Mouse (Mus musculus): ENCODE measurements at regions not wholly inside any gene's neighbourhood (a gene's known extent, or its start where the extent isn't known, plus 50 kb on each side); places are given as distances from the start of the nearest gene placed in this dataset.

DNA sequence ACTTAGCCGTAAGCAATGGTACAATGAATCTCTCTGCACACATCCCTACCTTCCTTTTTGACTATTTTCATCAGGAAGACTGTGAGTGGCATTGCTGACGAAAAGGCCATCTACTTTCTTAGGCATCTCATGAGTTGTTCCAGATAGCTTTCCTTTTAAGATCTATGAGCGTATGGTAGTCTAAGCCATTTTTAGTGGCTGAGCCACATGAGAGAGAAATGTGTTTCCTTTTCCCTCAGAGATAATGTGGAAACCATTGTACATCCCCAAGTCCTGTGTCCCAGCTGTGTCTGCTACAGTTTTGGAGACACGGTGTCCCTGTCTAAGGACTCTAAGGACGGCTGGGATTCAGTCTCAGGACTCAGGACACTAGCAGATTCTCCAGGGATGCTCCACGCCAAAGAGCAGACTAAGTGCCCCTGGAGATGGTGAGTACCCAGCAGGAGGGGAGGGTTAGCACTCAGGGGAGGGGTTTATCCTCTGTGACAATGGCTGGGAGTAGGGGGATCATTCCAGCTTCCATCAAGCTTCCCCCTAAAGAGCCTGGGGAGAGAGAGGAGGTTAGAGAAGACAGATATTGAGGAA lies 199.0 kb downstream of the Cdca7 start:
- DNase-seq, result no peak

DNA sequence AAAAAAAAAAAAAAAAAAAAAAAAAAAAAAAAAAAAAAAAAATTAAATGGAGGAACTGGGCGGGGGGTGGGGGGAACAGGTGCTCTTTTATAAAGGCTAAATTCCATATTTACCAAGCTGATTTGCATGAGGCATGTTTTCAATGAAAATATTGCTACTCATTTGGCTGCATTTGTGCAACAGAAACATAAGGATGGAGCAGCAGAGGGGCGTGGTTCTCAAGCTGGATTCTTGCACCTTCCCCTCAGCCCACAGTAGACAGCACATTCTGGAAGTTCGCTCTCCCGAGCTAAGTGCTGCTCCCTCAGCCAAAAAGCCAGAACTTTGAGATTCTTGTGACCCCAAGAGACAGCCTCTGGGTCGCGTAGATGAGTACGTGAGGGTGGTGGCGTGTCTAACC lies 201.8 kb downstream of the Cdca7 start:
- no peak for DNase-seq

DNA sequence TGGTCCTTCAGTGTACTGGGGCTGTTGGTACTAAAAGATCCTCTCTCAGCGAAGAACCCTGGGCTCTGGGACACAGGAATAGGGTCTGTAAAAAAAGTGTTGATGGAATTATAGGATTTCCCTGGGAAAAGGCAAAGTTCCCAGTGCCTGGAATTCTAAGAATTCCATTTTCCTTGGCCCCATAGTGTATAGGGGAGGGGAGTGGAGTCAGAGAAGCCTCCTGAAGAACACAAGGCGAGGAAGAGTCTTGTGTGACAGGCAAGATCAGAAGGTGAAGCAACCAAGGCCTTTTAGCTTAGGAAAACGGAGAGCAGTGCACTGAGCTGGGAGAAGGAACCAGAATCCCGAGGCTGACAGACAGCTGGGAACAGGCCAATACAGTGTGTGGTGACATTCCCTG lies 212.1 kb downstream of the Cdca7 start:
- DNase-seq, result no peak

DNA sequence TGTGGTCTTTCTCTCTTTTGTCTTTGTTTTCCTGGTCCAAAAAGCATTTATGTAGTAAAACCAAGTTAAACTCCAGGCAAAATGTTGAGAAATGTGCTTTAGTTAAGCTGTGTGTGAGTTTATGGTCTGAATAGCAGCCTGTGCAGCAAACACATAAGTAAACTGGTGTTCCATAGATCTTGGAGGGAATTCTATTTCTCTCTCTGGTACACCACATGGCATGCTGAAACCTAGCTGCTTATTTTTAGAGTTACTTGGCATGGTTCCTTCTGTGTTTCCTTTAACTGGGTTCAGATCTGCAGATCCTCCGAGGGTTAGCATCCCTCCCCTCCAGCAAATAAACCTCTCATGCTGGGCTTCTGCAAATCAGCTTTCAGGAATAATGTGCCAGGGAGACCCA lies 225.1 kb downstream of the Cdca7 start:
- no peak for DNase-seq

DNA sequence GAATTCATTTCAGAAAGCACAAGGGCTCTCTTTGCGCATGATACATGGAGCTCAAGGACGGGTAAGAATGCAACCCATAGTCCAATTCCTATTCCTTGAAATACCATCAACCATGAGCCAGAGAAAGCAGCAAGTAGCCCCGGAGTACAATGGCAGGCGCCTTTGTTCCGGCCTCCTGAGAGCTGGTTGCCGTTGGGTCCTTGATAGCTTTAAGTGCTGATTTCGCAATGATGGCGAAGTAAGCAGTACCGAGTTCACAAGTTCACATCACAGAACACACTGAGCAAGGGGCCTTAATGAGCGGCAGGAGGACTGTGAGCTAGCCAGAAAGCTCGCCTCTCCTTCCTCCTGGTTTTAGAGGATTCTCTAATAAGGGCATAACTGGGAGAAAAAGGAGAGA lies 227.3 kb downstream of the Cdca7 start:
- no peak for DNase-seq

DNA sequence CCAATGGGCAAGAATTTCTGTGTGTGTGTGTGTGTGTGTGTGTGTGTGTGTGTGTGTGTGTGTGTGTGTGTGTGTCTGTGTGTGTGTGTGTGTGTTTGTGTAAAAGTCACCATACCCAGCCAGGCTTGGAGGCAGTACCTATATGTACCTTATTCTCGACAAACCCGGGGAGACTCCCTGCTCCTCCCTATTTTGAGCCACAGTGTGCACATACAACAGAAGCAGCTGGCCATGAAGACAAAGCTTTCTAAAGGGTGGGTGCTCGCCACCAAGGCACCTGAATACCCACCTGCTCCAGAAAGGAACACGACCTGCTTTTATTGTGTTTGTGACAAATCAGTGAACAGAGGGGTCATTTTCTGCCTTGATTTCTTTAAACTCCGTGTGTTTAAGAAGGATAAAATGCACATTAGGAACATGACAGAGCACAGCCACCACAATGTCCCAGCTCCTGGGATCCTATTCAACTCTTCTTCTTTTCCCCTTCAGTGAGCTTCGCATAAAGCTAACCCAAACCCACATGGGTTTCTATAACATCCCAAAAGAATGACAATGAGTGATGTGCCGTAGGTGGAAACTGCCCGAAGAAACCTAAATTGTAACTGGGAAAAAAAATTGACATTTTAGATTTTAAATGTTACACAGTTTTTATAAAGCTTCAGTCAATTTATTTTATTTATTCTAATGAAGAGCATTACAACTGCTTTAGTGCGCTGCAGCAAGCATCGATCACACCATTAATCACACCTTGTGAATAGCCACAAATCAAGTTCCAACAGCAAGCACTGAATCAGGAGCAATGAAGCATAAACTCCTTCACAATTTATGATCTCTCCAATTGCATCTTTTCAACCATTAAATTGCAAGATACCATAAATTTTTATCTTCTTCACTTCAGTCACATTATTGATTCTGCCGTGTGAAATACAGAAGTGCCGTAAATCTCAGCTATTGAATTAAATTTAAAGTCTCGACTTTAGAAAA lies 232.0 kb downstream of the Cdca7 start:
- no peak for DNase-seq

DNA sequence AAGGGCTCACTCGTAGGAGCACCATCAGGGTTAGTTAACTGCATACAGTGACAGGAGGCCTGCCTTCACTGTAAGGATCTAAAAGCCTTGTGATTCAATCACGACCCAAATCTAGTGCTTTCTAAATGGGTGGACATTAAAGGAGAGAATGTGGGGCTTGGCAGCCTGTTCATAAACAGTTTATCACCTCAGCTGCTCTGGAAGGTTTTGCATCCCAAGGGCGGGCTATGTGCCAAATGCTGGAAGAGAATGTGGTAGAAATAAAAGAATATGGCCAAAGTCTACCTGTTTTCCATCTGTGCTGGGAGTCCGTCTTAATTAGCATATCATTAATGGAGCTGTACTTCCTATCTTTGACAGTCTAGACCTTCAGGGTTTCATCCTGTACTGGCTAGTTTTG lies 241.0 kb downstream of the Cdca7 start:
- no peak for DNase-seq

DNA sequence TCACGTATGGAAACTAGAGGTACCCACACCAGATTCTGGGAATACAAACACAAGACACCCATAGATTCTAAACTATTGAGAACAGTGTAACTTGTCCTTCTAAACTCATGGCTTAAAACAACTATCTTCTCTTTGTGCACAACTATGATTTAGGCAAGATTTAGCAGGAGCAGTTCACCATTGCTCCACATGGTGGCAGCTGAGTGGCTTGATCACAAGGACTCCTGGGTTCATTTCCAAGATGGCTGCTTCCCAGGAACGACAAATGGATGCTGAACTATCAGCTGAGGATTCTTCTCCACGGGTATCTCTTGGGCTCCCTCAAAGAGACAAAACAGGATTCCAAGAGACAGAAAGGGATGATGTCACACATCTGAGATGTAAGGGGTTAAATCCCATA lies 251.5 kb downstream of the Sp3 start:
- peak; percentile 40 for DNase-seq

DNA sequence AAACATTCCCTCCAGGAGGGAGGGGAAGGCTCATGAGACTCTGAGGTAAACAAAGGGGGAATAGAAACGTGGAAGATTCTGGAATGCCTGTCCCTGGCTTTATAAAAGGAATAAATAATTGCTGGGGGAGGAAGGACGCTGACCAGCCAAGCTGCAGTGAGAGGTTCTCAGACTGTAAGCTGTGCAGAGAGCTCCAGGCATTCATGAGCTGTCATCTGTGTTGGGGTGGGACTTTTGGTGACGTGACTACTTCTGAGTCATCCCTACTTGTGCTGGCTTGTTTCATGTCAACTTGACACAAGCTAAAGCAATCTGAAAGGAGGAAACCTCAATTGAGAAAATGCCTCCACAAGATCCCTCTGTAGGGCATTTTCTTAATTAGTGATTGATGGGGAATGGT lies 246.9 kb downstream of the Sp3 start:
- DNase-seq, result no peak

DNA sequence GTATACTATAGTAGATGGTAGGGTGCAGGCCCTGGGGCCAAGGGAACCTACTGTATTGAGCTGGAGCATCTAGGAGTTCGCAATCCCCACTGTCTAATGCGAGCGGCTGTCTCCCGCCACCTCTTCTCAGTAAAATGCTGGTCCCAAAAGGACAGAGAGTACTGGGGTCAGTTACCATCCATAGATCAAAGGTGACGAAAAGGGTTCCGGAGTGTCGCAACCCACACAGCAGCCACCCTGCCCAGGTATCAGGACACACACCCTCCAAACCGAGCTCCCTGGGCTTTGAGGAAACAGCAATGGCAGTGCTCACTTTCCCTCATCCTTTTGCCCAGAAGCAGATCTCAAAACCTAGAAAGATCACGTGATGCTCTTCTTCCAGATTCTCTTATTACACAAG lies 245.2 kb downstream of the Sp3 start:
- DNase-seq, result no peak

DNA sequence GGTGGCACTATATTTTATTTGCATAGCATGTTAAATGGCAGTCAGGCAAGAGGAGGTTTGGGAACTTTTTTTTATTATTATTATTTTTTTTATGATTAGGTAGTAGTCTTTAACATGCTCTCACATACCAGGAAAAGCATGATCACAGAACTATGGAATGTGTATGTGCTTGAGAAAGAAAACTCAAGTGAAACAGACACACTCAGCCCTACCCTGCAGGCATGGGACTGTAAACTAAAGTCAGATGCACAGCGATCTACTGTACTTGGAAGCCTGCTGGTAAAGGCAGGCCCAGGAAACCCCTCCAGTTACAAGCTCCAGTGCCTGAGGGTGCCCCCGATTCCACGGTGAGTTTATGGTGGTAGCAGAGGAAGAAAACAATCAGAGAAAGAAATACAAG lies 243.6 kb downstream of the Sp3 start:
- no peak for DNase-seq

DNA sequence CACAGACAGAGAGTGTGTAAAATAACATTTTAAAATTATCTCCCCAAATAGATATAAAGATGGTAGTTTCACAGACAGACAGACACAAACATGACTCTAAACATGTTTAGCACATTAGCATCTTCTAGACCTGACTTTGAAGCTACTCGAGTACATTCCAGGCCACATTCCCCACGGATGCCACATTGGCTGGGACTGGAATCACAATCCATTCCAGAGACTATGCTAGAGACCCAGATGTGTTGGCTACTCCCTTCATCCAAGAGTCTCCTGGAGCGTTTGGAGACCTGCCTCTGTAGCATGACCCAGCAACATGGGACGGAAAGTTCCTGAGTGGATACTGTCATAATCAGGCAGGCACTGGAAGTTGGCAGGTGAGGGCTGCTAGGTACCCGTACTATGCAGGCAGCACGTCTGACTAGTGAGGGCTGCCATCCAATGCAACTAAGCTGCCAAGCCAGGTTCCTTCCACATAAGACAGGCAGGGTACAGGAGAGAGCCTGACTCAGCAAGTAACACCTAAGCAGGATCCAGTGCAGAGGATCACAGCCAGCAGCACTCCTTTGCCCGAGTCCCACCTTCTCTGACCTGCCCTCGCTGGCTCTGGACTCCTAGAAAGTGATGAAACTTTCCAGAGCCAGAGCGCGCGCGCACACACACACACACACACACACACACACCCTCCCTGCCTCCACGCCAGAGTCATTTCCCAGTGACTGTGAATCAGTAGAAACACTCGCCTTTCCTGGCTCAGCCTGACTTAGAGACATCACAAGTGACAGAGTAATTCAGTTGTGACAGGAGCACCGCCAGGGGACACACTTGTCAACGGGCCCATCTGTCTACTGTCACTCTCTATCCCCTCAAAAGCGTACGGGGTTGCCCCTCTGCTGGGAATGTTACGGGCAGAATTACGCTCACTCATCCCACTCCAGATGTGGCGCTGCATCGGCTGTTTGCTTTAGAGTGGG lies 239.6 kb downstream of the Sp3 start:
- no peak for DNase-seq

DNA sequence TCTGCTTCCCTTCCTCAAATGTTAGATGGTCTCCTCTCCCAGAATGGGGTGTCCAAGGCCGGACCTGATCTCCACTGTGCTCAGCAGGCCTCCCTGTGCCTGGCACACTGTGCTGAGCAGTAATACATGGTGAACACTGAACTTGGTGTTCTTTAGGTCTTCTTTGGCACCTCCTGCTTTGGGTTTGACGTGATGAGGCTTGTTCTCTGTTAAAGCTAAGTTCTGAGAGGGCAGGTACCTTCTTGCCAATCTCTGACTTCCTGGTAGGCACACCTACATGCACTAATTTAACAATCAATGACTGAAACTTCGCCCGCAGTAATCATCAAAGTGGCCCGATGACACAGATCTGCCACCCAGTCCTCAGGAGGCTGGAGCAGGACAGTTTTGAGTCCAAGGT lies 238.5 kb downstream of the Sp3 start:
- no peak for DNase-seq

DNA sequence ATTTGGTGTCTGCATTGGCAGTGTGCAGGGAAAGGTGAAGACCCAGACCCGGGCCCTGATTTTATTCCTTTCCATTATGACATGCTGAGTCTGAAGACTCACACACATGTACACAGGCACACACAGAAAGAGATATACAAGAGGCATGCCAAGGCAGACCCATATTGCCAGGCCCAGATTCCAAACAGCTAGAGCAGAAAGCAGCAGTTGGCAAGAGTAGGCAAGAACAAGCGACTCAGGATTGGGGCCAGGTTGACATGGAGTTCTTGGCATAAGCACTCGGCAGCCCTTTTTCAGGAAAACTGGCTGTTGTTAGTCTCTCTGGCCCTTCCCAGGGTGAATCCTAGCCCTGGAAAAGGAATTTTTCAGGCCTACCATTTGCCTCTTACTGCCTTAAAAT lies 236.6 kb downstream of the Sp3 start:
- DNase-seq, result no peak

DNA sequence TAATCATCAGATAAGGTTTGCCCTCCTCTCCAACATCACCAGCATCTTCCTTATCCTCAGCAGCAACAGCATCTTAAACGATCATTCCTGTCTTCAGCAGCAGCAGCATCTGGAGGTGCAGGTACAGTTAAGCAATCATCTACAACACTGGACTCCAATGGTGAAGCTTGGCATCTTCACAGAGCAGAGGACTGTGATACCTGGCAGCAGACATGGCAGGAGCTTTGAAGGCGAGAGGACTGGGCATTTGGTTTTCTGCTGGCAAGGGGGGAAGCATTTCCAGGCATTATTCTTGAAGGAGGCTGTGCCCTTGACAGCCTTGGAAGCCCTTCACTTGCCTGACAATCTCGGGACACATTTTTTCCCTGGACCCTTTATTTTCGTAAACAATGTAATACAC lies 235.3 kb downstream of the Sp3 start:
- no peak for DNase-seq

DNA sequence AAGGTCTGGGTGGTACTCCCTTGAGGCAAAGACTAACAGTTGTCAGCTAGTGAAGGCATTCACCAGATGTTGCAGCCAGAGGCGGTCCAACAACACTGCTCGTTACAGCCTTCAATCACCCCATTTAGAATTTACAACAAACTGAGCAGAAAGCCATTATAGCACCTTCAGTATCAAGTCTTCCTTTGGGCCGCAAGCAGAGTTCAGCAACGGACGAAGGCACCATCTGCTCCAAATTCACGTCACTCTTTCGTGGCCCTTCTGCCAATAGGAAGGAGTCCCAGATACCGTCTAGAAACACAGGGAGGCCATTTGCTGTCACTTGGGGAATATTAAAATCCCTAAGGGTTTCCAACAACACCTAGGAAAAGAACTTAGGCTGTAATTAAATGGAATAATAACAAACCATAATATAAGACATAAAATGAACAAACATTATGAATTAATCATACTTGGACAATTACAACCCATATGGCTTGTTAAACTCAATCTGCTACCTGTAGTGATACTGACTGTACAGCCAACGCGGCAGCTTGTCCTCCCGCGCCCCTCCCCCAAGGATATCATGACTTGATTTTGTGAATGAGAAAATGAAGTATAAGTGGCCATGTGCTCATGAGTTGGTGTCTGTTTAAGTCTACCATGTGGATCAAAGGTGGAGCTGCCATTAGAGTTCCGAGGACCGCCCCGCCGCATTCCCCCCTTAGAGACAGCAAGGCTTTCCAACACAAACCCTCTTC lies 233.6 kb downstream of the Sp3 start:
- no peak for DNase-seq

DNA sequence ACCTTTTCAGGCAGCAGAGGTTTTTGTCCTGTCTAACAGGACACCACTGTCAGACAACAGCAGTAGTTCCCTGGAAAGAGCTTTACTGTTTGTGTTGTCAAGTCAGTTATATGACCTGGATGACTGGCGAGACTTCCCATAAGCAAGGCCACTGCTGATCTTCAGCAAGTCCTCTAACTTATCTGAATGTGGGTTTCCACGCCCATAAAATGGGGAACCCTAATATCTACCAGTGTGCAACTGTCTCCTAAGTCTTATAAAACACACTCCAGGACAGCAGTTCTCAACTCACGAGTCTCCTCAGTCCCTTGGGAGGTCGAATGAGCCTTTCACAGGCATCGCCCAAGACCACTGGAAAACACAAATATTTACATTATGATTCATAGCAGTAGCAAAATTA lies 232.9 kb downstream of the Sp3 start:
- no peak for DNase-seq

DNA sequence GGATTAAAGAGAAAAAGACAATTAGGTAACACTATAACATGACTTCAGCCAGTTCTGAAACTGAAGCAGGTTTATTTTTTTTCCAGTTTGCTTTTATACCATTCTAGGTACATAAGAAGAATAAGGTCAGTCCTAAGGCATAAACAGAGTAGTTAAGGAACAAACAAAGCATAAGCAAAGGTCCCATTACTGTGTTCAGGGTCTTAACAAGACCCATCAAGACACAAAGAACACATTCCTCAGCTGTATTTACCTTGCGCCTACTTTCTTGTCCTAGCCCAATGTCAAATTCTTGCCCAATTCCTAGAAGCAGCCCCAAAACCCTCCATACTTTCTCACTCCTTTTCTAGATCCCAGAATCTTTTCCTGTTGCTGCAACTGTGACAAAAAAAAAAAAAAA lies 230.8 kb downstream of the Sp3 start:
- no peak for DNase-seq

DNA sequence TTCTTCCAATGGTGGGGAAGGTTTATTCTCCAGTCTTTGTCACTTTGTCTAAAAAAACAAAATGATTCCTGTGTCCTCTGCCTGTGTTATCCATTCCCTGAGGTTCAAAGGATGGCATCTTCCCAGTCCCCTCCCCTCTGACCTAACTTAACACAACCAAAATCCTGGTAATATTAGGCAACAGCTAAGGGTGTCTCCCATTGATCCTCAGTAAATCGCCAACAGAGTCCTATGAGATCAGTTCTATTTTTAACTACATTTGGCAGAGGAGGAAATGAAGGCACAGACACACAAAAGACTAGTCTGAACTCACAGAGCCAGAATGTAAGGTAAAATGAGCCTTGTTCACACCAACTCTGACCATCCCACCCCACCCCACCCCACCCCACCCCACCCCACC lies 228.8 kb downstream of the Sp3 start:
- no peak for DNase-seq

DNA sequence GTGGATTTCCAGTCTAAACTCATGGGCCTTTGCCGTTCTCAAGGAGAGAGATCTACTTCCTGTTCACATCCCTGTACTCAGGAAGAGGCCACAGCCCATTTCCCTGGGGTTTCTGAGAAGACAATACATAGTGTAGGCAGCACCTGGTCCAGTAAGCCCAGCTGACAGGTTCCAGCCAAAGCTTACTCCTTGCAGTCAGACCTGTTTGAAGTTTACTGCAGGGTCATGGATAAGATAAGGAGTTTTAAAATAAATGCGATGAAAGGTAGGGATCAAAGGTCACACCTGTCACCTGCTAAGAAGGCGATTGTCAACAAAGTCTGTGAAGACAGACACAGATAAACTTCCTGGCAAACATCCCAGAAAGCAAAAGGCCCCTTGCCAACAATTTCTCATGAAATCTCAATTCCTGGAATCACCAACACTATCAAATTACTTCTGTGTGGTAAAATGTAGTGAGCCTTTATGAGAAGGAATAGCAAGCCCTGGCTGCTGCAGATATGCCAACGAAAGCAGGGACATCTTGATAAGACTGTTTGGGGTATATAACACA lies 227.5 kb downstream of the Sp3 start:
- peak; percentile 11 for DNase-seq

DNA sequence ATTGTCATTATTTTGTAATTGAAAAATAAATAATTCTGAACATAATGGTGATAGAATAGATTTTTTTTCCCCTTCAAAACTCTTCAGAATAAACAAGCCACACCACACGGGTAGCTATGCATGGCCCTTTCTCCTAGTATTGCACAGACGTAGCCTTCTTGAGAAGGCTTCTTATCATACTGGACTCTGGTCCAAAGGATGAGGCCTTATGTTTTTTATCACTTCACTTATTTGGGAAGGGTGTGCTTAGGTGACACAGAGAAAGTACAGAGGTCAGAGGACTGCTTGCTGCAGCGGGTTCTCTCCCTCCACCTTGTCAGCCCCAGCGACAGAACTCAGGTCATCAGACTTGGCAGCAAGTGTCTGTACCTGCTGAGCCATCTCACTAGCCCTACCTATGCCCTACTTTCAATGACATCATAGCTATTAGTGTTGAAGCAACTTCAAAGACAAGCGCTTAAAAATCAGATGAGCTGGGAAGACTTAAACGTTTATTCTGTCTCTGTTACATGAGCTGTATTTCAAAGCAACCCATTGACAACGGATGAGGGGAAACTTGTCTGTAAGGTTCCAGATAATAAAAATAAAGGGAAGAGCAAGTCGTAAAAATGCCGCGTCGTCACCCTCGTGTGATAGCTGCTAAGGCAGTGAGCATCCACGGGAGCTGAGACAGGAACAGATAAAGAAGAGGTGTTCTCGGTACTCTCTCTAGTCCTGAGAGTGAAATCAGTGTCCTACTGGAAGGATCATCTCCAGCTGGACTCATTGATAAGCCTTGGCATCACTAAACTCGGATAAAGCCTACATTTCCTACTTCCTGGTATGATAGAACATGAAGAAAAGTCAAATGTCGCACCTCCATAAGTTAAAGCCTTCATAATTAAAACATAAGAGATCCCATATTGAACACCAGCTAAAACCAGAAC lies 226.2 kb downstream of the Sp3 start:
- DNase-seq, result no peak

All from adrenal gland, adult 8-10 months (tissue).